Mouse (Mus musculus) MEL (cell line): Measurements from ENCODE around the gene Scube3.

Experiments
- CHD2 ChIP-seq: IDR thresholded peaks from 2 replicates; pipeline ENCODE4 v1.6.1; 2011; ENCODE audit warnings: low read length, improper control_type of control experiment
- EP300 ChIP-seq, 2 experiments: IDR thresholded peaks; 2 replicates each; pipeline ENCODE4 v1.6.1; 2011; ENCODE audit warnings: improper control_type of control experiment in 2 of 2, low read length in 2 of 2, low read depth in 1 of 2, mild to moderate bottlenecking in 1 of 2
- ETS1 ChIP-seq: IDR thresholded peaks from 2 replicates; pipeline ENCODE4 v1.6.1; 2012; ENCODE audit warnings: low read depth, mild to moderate bottlenecking, inconsistent platforms, low read length, improper control_type of control experiment, moderate library complexity
- POLR2A ChIP-seq, 2 experiments: IDR thresholded peaks; 2 replicates each; pipeline ENCODE4 v1.6.1; 2011 to 2012; ENCODE audit warnings: low read length in 2 of 2, mild to moderate bottlenecking in 2 of 2, control low read depth in 1 of 2, improper control_type of control experiment in 1 of 2, low read depth in 1 of 2, moderate library complexity in 1 of 2; ENCODE audit not compliant: control insufficient read depth in 1 of 2, insufficient read depth in 1 of 2, poor library complexity in 1 of 2
- POLR2AphosphoS5 ChIP-seq: IDR thresholded peaks from 2 replicates; pipeline ENCODE4 v1.6.1; 2012; ENCODE audit warnings: low read depth, borderline replicate concordance, mild to moderate bottlenecking, inconsistent platforms, low read length, moderate library complexity, mixed read lengths
- TAL1 ChIP-seq: IDR thresholded peaks from 2 replicates; pipeline ENCODE4 v1.6.1; 2012; ENCODE audit warnings: mild to moderate bottlenecking, inconsistent platforms, low read length, moderate library complexity, mixed read lengths

- TF ChIP-seq POLR2A (IDR thresholded peaks at IDR 0.05; ENCODE audit: control insufficient read depth in 1 of 2, insufficient read depth in 1 of 2, low read depth in 1 of 2, low read length in 2 of 2, poor library complexity in 1 of 2) (no peak), CHD2 (no peak), EP300 (IDR thresholded peaks at IDR 0.05; ENCODE audit: low read depth in 1 of 2, low read length in 2 of 2) (no peak), TAL1 (no peak), ETS1 (no peak), POLR2AphosphoS5 (no peak)
These were observed 19.0 kb upstream of the Scube3 start for GRCm38 (mm10) chr17:28122949-28123348.
